Mouse (Mus musculus): ENCODE results near the gene Gli3. TPM values are rescaled to one million over a fixed set of nuclear protein-coding genes. Genes with fewer than 3 reads are reported as not detected.
A peak's percentile ranks its signal among the peaks of the same experiment; 100 is the strongest.

The Gli3 gene
- polyA plus RNA-seq, 1 experiment from 2014 or later: 2.6 TPM

DNA sequence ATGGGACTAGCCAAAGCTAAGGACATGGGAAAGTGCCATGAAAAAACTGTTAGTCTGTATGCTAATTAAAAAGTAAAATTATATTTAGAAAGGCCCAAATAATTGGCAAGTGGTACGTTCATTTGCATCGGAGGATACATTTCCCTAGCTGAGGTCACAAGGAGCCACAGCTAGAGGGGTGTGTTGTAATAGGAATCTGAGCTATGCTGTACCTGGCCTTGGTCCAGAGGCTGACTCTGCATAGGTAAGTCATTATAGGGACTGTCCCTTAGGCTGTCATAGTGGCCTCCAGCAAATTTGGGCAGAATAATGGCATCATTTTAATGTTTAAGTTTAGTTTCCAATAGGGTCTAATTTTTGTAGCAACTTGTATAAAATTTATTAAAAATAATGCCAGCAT, 75.4 kb downstream of the Gli3 start:
- Histone ChIP-seq H3K4me2 (no peak overlapping the region), H3K27ac (replicated peaks) (no peak overlapping the region), H3K4me3 (replicated peaks) (no peak overlapping the region), H3K9ac (replicated peaks) (no peak overlapping the region), H3K27me3 (replicated peaks) (no peaks in the 10 kb centered on the region), H3K4me1 (peaks cover 22% of the 10 kb centered on the region), H3K36me3 (no peaks in the 10 kb centered on the region), H3K9me3 (replicated peaks) (no peaks in the 10 kb centered on the region)
- no peak for ATAC-seq (ENCODE audit: low FRiP score)
- WGBS: 84% methylated on average over 2 of the region's 2 CpGs

GRCm38 (mm10) chr13:15542053-15542452, 79.0 kb downstream of the Gli3 start:
- no peak overlapping the region for H3K9ac ChIP-seq (replicated peaks)
- H3K4me1 ChIP-seq: peaks cover 42% of the 10 kb centered on the region
- no peaks in the 10 kb centered on the region for H3K9me3 ChIP-seq (replicated peaks)
- ATAC-seq (ENCODE audit: low FRiP score): peak; percentile 26
- no peaks in the 10 kb centered on the region for H3K36me3 ChIP-seq
- H3K4me3 ChIP-seq (replicated peaks): no peak overlapping the region
- no peaks in the 10 kb centered on the region for H3K27me3 ChIP-seq (replicated peaks)
- H3K27ac ChIP-seq (replicated peaks): no peak overlapping the region
- no peak overlapping the region for H3K4me2 ChIP-seq
- WGBS: 8% methylated on average over 5 of the region's 5 CpGs

DNA sequence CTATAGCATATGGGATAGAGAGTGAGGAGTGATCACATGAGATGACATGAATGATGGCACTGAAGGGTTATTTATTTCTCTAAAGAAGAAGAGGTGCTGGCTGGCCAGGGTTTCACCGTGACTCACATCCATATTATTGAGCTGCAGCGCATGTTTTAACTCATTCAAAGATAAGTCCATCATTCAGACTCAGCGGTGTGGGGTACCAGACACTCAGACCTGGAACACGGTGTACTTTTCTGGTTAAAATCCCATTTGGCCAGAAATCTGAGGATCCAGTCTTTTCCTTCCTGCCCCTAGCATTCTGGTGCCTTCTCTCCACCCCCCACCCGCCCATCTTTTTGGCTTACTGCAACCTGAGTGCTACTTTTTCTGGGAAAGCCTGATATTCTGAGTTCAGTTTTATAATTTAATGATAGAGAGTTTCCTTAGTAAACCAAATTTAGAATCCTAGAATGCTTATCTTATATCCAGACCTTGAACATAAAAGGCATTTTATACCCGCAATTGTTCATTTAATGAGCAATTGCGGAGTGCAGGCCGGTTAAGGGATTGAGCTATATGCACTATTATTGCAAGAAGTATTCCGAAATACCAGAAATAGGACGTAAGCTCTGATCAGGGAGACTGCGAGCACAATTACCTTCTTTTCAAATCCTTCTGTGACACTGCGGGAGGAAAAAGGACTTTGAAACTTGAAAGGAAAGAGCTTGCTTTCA, 80.3 kb downstream of the Gli3 start:
- no peak overlapping the region for H3K9ac ChIP-seq (replicated peaks)
- H3K27me3 ChIP-seq (replicated peaks): no peaks in the 10 kb centered on the region
- 20% methylated on average over 12 of the region's 12 CpGs for WGBS
- ATAC-seq (ENCODE audit: low FRiP score): no peak
- no peak overlapping the region for H3K4me3 ChIP-seq (replicated peaks)
- no peaks in the 10 kb centered on the region for H3K9me3 ChIP-seq (replicated peaks)
- H3K4me1 ChIP-seq: peaks cover 39% of the 10 kb centered on the region
- H3K4me2 ChIP-seq: no peak overlapping the region
- H3K27ac ChIP-seq (replicated peaks): no peak overlapping the region; the same call in 1 of the 2 replicates
- no peaks in the 10 kb centered on the region for H3K36me3 ChIP-seq

GRCm38 (mm10) chr13:15543888-15544640, 81.0 kb downstream of the Gli3 start:
- Histone ChIP-seq H3K4me1 (peaks cover 39% of the 10 kb centered on the region), H3K9me3 (replicated peaks) (no peaks in the 10 kb centered on the region), H3K27ac (replicated peaks) (no peak overlapping the region; the same call in 1 of the 2 replicates), H3K4me3 (replicated peaks) (no peak overlapping the region), H3K9ac (replicated peaks) (no peak overlapping the region), H3K4me2 (no peak overlapping the region; the same call in 1 of the 2 replicates), H3K36me3 (no peaks in the 10 kb centered on the region), H3K27me3 (replicated peaks) (no peaks in the 10 kb centered on the region)
- WGBS: 13% methylated on average over 7 of the region's 7 CpGs
- ATAC-seq (ENCODE audit: low FRiP score): peak; percentile 72

- WGBS: 21% methylated on average over 4 of the region's 4 CpGs
- no peak for ATAC-seq (ENCODE audit: low FRiP score)
- Histone ChIP-seq H3K36me3 (no peaks in the 10 kb centered on the region), H3K27me3 (replicated peaks) (no peaks in the 10 kb centered on the region), H3K4me1 (peaks cover 42% of the 10 kb centered on the region), H3K4me3 (replicated peaks) (no peak overlapping the region), H3K4me2 (no peak overlapping the region), H3K27ac (replicated peaks) (peak overlapping the region; percentile 41), H3K9me3 (replicated peaks) (no peaks in the 10 kb centered on the region), H3K9ac (replicated peaks) (no peak overlapping the region)
Measured at GRCm38 (mm10) chr13:15545346-15545896, 82.4 kb downstream of the Gli3 start.

DNA sequence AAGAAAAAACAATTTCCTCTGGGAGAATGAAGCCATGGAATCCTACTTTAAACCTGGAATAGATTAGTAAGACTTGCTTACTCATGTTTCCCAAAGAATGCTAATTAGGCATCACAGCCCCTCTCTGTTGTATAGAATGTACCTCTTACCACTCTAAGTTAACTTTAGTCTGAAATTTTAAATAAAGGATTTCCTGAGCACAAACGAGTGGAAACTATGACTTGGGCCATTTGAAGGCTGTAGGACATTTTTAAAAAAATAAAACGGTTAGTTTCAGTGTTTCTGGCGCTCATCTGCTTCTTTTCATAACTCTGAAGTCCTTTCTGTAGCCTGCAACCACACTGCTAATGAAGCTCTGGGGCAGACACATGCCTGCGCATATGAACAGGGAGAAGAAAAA, 83.2 kb downstream of the Gli3 start:
- H3K27me3 ChIP-seq (replicated peaks): no peaks in the 10 kb centered on the region
- H3K9ac ChIP-seq (replicated peaks): no peak overlapping the region
- H3K4me1 ChIP-seq: peaks cover 44% of the 10 kb centered on the region
- H3K27ac ChIP-seq (replicated peaks): no peak overlapping the region
- H3K4me2 ChIP-seq: no peak overlapping the region
- no peaks in the 10 kb centered on the region for H3K9me3 ChIP-seq (replicated peaks)
- 70% methylated on average over 4 of the region's 4 CpGs for WGBS
- no peaks in the 10 kb centered on the region for H3K36me3 ChIP-seq
- no peak for ATAC-seq (ENCODE audit: low FRiP score)
- H3K4me3 ChIP-seq (replicated peaks): no peak overlapping the region

DNA sequence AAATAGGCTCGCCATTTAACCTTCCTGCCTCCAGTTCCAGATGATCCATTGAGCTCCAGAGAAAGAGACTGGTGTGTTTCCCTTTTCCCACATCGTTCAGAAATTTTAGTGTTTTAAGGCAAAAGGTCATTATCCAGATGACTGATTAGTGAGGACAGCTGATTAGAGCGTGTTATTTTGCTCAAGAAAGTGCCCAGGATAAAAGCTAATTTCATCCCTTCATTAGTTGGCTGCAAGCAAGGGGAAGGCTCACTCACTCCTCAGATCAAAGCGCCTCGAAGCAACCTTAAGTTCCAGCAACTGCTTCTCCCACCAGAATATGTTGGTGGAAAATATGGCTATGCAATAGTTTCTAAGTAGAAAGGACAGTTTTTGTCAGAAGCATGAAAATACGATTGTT, 86.4 kb downstream of the Gli3 start:
- no peaks in the 10 kb centered on the region for H3K27me3 ChIP-seq (replicated peaks)
- H3K4me2 ChIP-seq: no peak overlapping the region
- ATAC-seq (ENCODE audit: low FRiP score): no peak
- H3K9ac ChIP-seq (replicated peaks): no peak overlapping the region
- no peak overlapping the region for H3K4me3 ChIP-seq (replicated peaks)
- peaks cover 16% of the 10 kb centered on the region for H3K4me1 ChIP-seq
- WGBS: 33% methylated on average over 6 of the region's 6 CpGs
- H3K27ac ChIP-seq (replicated peaks): no peak overlapping the region
- H3K36me3 ChIP-seq: no peaks in the 10 kb centered on the region
- no peaks in the 10 kb centered on the region for H3K9me3 ChIP-seq (replicated peaks)

GRCm38 (mm10) chr13:15550027-15550602, 87.1 kb downstream of the Gli3 start:
- H3K36me3 ChIP-seq: no peaks in the 10 kb centered on the region
- H3K9me3 ChIP-seq (replicated peaks): no peaks in the 10 kb centered on the region
- no peak overlapping the region for H3K27ac ChIP-seq (replicated peaks)
- no peak; the same call in 1 of the 2 replicates for ATAC-seq (ENCODE audit: low FRiP score)
- H3K4me2 ChIP-seq: 0 out of 2 replicates have a peak overlapping the region, but pooled peaks have one; percentile 9
- no peak overlapping the region for H3K4me3 ChIP-seq (replicated peaks)
- no peak overlapping the region for H3K9ac ChIP-seq (replicated peaks)
- 45% methylated on average over 8 of the region's 8 CpGs for WGBS
- H3K4me1 ChIP-seq: peaks cover 10% of the 10 kb centered on the region; the same call in 1 of the 2 replicates
- no peaks in the 10 kb centered on the region for H3K27me3 ChIP-seq (replicated peaks)

GRCm38 (mm10) chr13:15550731-15551130, 87.7 kb downstream of the Gli3 start:
- Histone ChIP-seq H3K27me3 (replicated peaks) (no peaks in the 10 kb centered on the region), H3K4me3 (replicated peaks) (no peak overlapping the region), H3K9ac (replicated peaks) (no peak overlapping the region), H3K4me2 (no peak overlapping the region), H3K4me1 (peaks cover 5% of the 10 kb centered on the region; the same call in 1 of the 2 replicates), H3K36me3 (no peaks in the 10 kb centered on the region), H3K9me3 (replicated peaks) (no peaks in the 10 kb centered on the region), H3K27ac (replicated peaks) (no peak overlapping the region)
- no peak for ATAC-seq (ENCODE audit: low FRiP score)
- 72% methylated on average over 6 of the region's 6 CpGs for WGBS

- Histone ChIP-seq H3K36me3 (no peaks in the 10 kb centered on the region), H3K4me2 (no peak overlapping the region), H3K9me3 (replicated peaks) (no peaks in the 10 kb centered on the region), H3K4me1 (peaks cover 5% of the 10 kb centered on the region; the same call in 1 of the 2 replicates), H3K27me3 (replicated peaks) (no peaks in the 10 kb centered on the region), H3K9ac (replicated peaks) (no peak overlapping the region), H3K27ac (replicated peaks) (no peak overlapping the region), H3K4me3 (replicated peaks) (no peak overlapping the region)
- WGBS: 86% methylated on average over 3 of the region's 3 CpGs
- ATAC-seq (ENCODE audit: low FRiP score): no peak
Measured at GRCm38 (mm10) chr13:15552009-15552408, 89.0 kb downstream of the Gli3 start.

- no peak overlapping the region for H3K4me2 ChIP-seq
- no peak overlapping the region for H3K9ac ChIP-seq (replicated peaks)
- no peaks in the 10 kb centered on the region for H3K27me3 ChIP-seq (replicated peaks)
- no peaks in the 10 kb centered on the region for H3K36me3 ChIP-seq
- ATAC-seq (ENCODE audit: low FRiP score): peak; percentile 64
- H3K4me1 ChIP-seq: no peaks in the 10 kb centered on the region
- H3K4me3 ChIP-seq (replicated peaks): no peak overlapping the region
- no peak overlapping the region for H3K27ac ChIP-seq (replicated peaks)
- WGBS: 10% methylated on average over 2 of the region's 2 CpGs
- H3K9me3 ChIP-seq (replicated peaks): no peaks in the 10 kb centered on the region
Measured at GRCm38 (mm10) chr13:15556646-15557098, 93.6 kb downstream of the Gli3 start.

Data from neural tube, embryonic 15.5 days (tissue).